Mouse (Mus musculus) R1 (cell line): ENCODE measurements around the gene Pheta2.

ENCODE experiments used
- DNase-seq: peaks from one replicate; pipeline ENCODE4 v3.0.0-alpha.2; 2018; ENCODE audit warnings: low read depth, low spot score

Pheta2 gene

DNA sequence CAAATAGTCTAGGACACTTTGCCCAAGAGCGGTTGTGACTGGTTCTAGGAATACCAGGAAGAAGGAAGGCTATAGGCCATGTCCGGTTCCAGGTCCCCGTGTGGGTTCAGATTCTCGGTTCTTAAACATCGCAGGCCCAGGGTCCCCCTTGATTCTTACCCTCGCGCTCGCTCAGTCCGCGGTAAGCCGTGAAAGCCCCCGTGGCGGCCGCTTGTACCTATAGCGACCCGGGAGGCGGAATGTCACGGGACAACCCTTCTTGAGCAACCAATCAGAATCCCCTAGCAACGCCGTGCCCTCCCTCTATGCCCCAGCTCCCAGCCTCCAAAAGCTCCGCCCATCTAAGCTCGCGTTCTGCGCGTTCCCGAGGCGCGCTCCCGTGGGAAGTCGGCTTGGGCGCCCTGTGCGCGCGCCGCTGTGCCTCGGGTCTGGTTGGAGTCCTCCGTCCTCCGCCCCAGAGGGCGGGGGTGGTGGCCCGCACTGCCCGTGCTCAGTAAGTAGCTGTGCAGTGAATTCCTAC, at the start of gene Pheta2, which contains the start of the genes Naga and Smdt1:
TSS of gene Pheta2 (plus strand) at position 350 of the 520 bp plus-strand sequence.
TSS of gene Naga (minus strand) at position 333 of the 520 bp plus-strand sequence.
TSS of gene Smdt1 (plus strand) at position 367 of the 520 bp plus-strand sequence.
- peak; percentile 97 for DNase-seq

DNA sequence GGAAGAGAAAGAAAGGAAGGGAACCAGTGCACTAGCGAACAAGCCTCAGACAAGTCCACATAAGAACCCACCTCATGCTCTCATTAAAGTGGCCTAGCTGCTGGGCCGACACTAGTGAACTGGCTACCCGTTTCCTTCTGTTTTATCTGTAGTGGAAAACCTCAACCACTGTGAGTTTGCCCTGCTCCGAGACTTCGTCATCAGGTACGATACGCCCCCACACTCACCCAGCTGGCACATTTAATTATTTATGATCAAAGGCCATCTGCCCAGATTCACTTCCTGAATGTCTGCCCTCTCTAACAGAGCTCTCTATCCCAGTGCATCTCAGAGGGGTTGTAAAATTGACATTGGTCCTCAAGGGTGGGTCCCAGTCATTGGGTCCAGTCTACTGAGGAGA, 48.5 kb upstream of the Pheta2 start:
- DNase-seq: no peak

DNA sequence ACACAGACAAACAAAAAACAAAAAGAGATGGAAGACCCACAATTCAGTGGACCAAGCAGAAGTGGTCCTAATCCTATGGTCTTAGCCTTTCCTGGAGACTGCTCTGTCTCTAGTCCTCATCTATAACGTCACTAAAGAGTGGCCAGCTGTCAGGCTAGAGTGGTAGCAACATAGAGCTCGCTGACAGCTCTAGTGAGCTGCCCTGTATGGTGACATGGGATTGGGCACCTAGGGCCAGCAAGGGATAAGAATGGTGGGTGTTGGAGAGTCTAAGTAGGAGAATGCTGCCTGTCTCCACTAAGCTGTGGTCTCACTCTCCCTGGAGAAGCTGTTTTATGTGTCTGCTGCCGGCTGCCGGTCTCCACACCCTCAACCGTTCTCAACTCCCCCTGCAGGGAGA, 45.9 kb upstream of the Pheta2 start:
- DNase-seq: no peak

DNA sequence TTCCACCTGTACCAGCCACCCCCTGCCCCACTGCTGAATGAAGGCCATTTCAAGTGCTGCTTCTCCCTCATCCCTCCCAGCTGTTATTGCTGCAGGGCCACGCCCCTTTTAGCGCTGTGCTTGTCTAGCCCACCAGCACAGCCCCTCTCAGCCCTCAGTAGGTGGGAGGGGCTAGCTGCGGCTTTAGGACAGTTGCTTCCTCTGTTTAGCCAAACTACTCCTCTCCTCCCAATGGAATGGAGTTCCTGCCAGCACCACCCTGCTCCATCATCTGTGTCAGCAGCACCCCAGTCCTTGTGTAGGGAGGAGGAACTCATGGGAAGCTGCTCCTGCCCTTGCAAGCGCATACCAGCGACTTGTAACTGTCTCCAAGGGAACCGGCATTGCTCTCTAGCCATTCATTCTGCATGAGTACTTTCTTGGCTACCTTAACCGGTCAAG, 45.5 kb upstream of the Pheta2 start:
- peak; percentile 49 for DNase-seq

GRCm38 (mm10) chr15:82294059-82294458, 44.7 kb upstream of the Pheta2 start:
- peak; percentile 58 for DNase-seq

DNA sequence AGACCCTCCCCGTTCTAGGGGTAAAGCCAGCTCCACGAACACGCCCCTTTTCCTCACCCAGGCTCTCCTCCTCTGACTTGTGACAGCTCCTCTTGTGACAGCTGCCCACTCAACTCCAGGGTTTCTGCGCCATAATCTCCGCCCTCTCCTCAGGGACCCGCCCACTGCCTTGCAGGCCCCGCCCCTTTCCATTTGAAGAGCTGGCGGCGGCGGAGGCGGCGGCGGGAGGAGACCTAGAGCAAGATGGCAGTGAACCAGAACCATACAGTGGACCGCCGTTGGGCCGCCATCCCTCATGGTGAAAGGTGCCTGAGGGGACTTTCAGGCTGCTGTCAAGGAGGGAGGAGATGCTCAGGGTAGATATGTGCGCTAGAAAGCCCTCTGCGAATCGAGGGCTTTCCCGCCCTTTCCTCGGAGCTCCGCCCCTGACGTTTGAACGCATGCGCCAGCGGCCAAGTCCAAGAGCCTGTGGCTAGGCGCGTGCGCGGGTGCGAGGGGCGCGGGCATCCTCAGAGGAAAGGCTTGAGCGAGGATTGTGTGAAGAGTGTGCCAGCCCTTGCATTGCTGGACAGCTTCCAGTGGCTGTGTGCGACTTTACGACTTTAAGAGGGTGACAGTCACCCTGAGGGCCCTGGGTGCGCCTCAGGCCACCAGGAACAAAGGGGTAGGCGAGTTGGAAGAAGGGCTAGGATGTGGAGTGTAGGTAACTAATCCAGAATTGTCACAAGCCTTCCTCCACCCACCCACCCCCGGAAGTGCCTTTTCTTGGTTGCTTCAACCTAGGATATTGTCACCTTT, 39.8 kb upstream of the Pheta2 start, which contains the start of gene Wbp2nl:
TSS of gene Wbp2nl (plus strand) at position 191 of the 798 bp plus-strand sequence.
- DNase-seq: peak; percentile 85

DNA sequence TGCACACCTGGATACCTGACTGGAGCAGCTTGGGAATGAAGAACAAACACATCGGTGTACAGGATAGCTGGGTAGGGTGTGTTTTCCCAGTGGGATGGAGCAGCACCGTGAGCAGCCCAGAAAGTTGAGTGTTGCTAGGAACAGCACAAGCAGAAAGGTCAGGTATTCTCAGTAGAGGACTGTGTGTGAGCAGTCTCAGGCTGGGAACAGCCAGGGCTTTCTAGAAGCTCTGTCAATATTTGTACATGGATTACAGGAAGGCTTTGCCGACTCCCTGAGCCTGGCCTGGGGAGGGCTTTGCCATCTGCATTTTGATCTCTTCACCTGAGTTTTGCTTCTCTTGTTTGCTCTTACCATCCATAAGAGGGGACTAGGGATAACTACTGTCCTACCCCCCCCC, 31.6 kb upstream of the Pheta2 start:
- no peak for DNase-seq

DNA sequence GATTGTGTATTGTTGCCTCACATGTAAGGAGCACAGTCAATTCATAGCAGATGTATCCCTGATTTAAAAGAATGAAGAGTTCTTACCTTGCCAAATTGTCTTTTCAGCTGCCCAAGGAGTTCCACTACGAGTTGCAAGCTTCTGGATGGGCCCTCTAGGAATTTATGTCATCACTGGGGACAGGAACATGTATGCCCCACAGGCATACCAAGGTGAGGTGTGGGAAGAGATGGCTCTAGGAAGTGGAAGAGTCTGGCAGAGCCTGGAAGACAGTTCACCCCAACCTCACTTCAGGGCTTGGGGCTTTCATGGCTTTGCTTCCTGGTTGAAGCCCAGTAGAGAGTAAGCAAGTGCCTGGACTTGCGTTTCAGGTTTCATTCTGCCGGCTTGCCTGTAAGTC, 30.3 kb upstream of the Pheta2 start:
- no peak for DNase-seq

DNA sequence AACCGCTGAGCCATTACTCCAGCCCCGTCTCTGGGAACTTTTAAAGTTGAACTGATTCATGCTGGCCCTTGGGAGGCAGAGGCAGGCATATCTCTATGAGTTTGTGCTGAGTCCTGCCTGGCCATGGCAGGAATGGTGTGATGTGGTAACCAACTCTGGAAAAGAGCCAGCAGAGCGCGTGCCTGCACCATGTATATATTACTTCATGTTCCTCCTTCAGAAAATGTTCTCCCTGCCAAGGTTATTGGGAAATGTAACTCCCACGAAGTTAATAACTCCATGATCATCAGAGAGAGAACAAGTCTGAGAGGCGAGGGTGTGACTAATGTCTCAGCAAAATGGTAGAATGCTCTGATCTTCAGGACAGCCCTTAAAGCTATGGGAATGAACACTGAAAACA, 20.9 kb upstream of the Pheta2 start:
- DNase-seq: no peak

GRCm38 (mm10) chr15:82319613-82320012, 19.1 kb upstream of the Pheta2 start:
- DNase-seq: no peak

DNA sequence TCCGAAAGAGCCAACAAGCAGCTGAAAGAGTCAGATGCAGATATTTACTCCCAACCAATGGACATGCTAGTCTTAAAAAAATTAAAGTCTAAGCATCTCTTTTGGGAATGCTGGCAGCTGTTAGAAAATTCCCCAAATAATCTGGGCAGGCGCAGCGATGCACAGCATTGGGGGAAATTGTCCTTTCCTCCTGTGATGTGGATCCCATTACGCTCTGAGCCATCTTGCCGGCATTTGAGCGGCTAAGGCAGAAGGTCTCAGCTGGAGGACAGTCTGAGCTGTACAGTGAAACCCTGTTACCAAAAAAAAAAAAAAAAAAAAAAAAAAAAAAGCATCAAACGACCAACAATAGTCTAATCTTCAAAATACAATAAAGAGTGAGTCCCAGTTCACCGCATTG, 16.5 kb upstream of the Pheta2 start:
- no peak for DNase-seq

DNA sequence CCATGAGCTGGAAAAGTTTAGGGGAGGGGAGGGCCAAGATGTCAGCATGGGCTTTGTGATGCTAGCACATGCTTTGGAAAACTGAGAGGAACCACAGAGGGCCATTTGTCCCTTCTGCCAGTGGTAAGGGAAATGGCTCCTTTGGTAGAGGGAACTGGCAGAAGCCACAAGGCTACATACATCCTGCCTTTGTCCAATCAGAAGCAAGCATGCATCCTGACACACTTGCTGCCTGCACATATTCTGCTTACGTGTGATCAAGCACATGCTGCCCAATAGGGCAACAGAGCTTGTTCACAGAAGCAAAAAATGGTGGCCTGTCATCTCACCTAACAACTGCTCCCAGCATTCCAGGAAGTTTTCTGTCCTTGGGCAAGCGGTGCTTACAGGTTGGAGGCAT, 13.4 kb upstream of the Pheta2 start:
- DNase-seq: no peak

- no peak for DNase-seq
These were observed 3.5 kb upstream of the Pheta2 start for GRCm38 (mm10) chr15:82335194-82335593.

- DNase-seq: no peak
These were observed 2.1 kb upstream of the Pheta2 start for GRCm38 (mm10) chr15:82336629-82337028.

DNA sequence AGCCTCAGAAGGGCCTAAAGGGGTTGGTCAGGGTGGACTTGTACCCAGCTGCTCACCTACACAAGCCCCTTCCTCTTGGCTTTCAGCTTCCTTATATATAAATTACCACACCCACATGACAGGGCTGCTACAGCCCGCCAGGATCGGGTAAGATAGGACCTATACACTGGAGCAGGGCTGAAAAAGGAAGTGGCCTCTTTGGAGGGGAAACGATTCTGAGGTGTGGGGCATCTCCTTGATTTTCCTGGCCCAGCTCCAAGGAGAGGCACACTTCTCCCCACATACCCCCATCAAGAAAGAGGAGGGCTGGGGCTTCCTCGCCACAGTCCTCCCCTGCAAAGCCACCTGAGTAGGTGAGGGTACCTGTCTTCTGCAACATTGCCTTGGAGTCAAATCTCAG, 867 bp upstream of the Pheta2 start:
- DNase-seq: no peak

GRCm38 (mm10) chr15:82339150-82339549, 408 bp downstream of the Pheta2 start:
- DNase-seq: peak; percentile 30

DNA sequence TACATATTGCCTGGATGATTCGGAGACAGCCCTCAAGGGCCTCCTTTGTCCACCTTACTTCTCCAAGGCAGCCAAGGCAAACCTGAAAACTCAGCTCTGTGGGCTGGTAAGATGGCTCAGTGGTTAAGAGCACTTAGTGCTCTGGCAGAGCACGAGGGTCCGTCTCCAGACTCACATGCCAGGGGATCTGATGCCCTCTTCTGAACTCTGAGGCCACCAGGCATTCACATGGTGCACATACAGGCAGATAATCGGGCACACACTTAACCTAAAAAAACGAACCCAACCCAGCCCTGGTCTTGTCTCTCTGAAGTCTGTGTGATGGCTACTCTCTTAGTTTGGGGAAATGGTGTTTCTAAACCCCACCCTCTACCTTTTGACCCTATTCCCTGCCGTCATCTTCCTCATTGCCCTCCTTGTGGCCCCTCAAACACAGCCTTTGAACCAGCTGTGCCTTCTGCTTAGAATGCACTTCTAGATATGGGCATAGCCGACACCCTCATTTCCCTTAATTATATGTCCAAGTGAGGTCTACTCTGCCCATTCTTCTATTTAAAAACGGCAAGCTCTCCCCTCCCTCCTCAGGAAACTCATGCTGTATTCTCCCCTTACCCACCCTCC, 1.0 kb downstream of the Pheta2 start:
- DNase-seq: no peak

GRCm38 (mm10) chr15:82340414-82341035, 1.8 kb downstream of the Pheta2 start:
- DNase-seq: peak; percentile 36

GRCm38 (mm10) chr15:82341036-82341501, 2.3 kb downstream of the Pheta2 start:
- no peak for DNase-seq

- no peak for DNase-seq
These were observed 3.2 kb downstream of the Pheta2 start for GRCm38 (mm10) chr15:82341675-82342542.

- no peak for DNase-seq
These were observed 3.8 kb downstream of the Pheta2 start for GRCm38 (mm10) chr15:82342543-82342935.
